Mouse (Mus musculus) hindbrain, embryonic 16.5 days (tissue): Measurements from ENCODE around the gene Mfsd14b. TPM values are rescaled to one million over a fixed set of nuclear protein-coding genes. Genes with fewer than 3 reads are reported as not detected.

Source experiments
- ATAC-seq: fragments of 200-750 bp; cut with Nextera tagmentation; 2 replicates; pipeline ENCODE4 v1.8.0; 2017; ENCODE audit warnings: moderate TSS enrichment, moderate library complexity
- H3K27ac ChIP-seq: fragments of 300-500 bp; sonication (generic); 2 replicates; pipeline ENCODE4 v1.5.1; 2014; ENCODE audit warnings: low read depth, mild to moderate bottlenecking, control low read depth, low read length, moderate library complexity
- H3K27me3 ChIP-seq: fragments of 300-500 bp; sonication (generic); replicated peaks from 2 replicates; pipeline ENCODE4 v1.6.1; 2014; ENCODE audit warnings: low read length; ENCODE audit not compliant: control insufficient read depth, insufficient read depth
- H3K36me3 ChIP-seq: fragments of 300-500 bp; sonication (generic); 2 replicates; pipeline ENCODE4 v1.6.1; 2014; ENCODE audit warnings: mild to moderate bottlenecking, low read length, moderate library complexity, mixed read lengths; ENCODE audit not compliant: control insufficient read depth, insufficient read depth
- H3K4me1 ChIP-seq: fragments of 300-500 bp; sonication (generic); 2 replicates; pipeline ENCODE4 v1.6.1; 2014; ENCODE audit warnings: low read depth, low read length; ENCODE audit not compliant: control insufficient read depth, insufficient read depth
- H3K4me2 ChIP-seq: fragments of 300-500 bp; sonication (generic); 2 replicates; pipeline ENCODE4 v1.6.1; 2014; ENCODE audit warnings: mild to moderate bottlenecking, low read length, control low read depth, moderate library complexity
- H3K4me3 ChIP-seq: fragments of 300-500 bp; sonication (generic); 2 replicates; pipeline ENCODE4 v1.5.1; 2014; ENCODE audit warnings: mild to moderate bottlenecking, low read length, control low read depth, moderate library complexity
- H3K9ac ChIP-seq: fragments of 300-500 bp; sonication (generic); 2 replicates; pipeline ENCODE4 v1.6.1; 2014; ENCODE audit warnings: low read depth, mild to moderate bottlenecking, control low read depth, low read length, moderate library complexity
- H3K9me3 ChIP-seq: fragments of 300-500 bp; sonication (generic); 2 replicates; pipeline ENCODE4 v1.6.1; 2014; ENCODE audit warnings: mild to moderate bottlenecking, low read length, moderate library complexity; ENCODE audit not compliant: control insufficient read depth
- WGBS: fragments of 180-500 bp; shearing (Covaris S2); extraction: QIAGEN DNeasy Blood & Tissue Kit; methylation state at CpG from one replicate; pipeline ENCODE4 v1.1.7; 2014; 5-methylcytosine and 5-hydroxymethylcytosine counted together
- polyA plus RNA-seq: library from polyadenylated mRNA; unstranded; fragments of >200 nt; fragmentation: Nextera tagmentation; extraction: Ambion mirVana; gene quantifications from 2 replicates; pipeline ENCODE4 v1.2.1, GENCODE M21; 2015

Gene Mfsd14b
- polyA plus RNA-seq, 1 experiment from 2014 or later = 28.9 TPM

DNA sequence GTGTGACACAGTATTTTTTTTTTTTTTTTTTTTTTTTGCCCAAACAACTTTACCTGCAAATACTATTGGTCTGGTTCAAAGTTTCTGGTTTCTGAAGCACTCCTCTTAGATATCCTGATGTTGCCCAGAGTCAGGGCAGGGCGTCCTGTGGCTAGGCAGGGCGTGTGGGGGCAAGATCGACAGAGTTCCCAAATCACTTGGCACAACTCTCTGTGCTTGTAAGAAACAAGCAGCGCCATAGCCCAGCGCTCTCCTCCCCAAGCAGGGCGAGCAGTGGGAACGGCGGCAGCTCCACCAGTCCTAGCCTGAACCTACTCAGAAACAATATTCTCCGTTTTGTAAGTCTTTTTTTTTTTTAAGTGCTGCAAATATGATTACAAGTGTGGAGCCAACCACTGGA is 12.1 kb downstream of the Mfsd14b start:
- no peak overlapping the region for H3K27ac ChIP-seq
- H3K9ac ChIP-seq = no peak overlapping the region
- H3K36me3 ChIP-seq = peaks cover 4% of the 10 kb centered on the region; the same call in 1 of the 2 replicates
- no peaks in the 10 kb centered on the region for H3K27me3 ChIP-seq
- peaks cover 5% of the 10 kb centered on the region; the same call in 1 of the 2 replicates for H3K9me3 ChIP-seq
- 96% methylated on average over 9 of the region's 9 CpGs for WGBS
- no peak overlapping the region for H3K4me3 ChIP-seq
- ATAC-seq = no peak
- no peak overlapping the region for H3K4me2 ChIP-seq
- H3K4me1 ChIP-seq = no peaks in the 10 kb centered on the region

- H3K4me1 ChIP-seq = no peaks in the 10 kb centered on the region
- H3K9ac ChIP-seq = no peak overlapping the region
- no peak overlapping the region for H3K27ac ChIP-seq
- no peak for ATAC-seq
- no peaks in the 10 kb centered on the region for H3K27me3 ChIP-seq
- no peak overlapping the region for H3K4me3 ChIP-seq
- peaks cover 9% of the 10 kb centered on the region for H3K36me3 ChIP-seq
- peaks cover 5% of the 10 kb centered on the region; the same call in 1 of the 2 replicates for H3K9me3 ChIP-seq
- no peak overlapping the region for H3K4me2 ChIP-seq
These were observed 15.8 kb downstream of the Mfsd14b start for GRCm38 (mm10) chr13:65097018-65097417.

GRCm38 (mm10) chr13:65095923-65096322 is 16.9 kb downstream of the Mfsd14b start:
- Histone ChIP-seq H3K4me2 (no peak overlapping the region), H3K27ac (no peak overlapping the region), H3K9me3 (peaks cover 5% of the 10 kb centered on the region; the same call in 1 of the 2 replicates), H3K27me3 (no peaks in the 10 kb centered on the region), H3K36me3 (peaks cover 9% of the 10 kb centered on the region), H3K4me3 (no peak overlapping the region), H3K4me1 (no peaks in the 10 kb centered on the region), H3K9ac (no peak overlapping the region)
- 97% methylated on average over 4 of the region's 4 CpGs for WGBS
- ATAC-seq = no peak

DNA sequence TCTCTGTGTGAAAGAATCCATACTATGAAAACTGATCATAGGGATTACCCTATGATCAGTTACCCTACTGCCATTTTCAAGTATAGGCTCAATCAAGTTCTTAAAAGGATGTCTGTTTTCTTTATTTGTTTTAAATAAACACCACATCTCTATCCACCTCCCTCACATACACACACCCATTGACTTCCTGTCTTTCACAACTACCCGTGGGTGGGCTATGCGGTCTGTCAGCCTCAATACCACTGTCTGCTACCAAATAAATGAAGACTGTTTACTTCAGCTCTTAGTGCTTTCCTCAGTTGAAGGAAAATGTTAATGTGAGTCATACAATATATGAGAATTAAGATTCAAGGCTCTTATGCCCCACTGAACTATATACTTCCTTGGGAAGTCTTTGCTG is 42.8 kb downstream of the Mfsd14b start:
- Histone ChIP-seq H3K27ac (no peak overlapping the region), H3K4me1 (no peaks in the 10 kb centered on the region), H3K4me2 (no peak overlapping the region), H3K27me3 (no peaks in the 10 kb centered on the region), H3K36me3 (peaks cover 16% of the 10 kb centered on the region), H3K4me3 (no peak overlapping the region), H3K9ac (no peak overlapping the region), H3K9me3 (no peaks in the 10 kb centered on the region)
- 95% methylated on average over 2 of the region's 2 CpGs for WGBS
- ATAC-seq = no peak

DNA sequence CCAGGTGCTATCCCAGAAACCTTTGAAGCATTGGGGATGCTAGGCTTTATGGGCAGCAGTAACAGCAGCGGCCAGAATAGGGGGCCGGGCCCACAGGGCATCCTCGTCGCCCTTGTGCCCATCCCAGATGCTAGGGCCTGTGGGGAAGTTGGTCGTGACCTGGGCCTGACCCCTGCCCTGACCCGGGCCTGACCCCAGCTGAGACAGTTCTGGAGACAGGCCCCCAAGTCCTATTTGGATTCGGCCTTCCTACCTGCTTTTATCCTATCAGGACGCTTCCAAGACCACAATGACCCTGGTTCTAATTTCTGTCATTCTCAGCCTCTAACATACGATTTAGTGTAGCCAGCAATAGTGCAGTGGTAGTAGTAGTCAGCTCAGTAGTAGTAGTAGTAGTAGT is 60.1 kb downstream of the Mfsd14b start, which contains the start of gene Prss47:
Prss47 (minus strand) TSS at position 101 of the 400 bp plus-strand sequence.
- Histone ChIP-seq H3K9me3 (0 out of 2 replicates have a peak, but pooled peaks cover 4% of the 10 kb centered on the region), H3K27me3 (no peaks in the 10 kb centered on the region)
- ATAC-seq = no peak

GRCm38 (mm10) chr13:65035057-65035456 is 77.7 kb downstream of the Mfsd14b start:
- H3K9me3 ChIP-seq = no peaks in the 10 kb centered on the region
- no peak for ATAC-seq
- H3K4me3 ChIP-seq = no peak overlapping the region
- H3K27me3 ChIP-seq = no peaks in the 10 kb centered on the region
- no peaks in the 10 kb centered on the region for H3K36me3 ChIP-seq
- no peak overlapping the region for H3K27ac ChIP-seq
- H3K4me1 ChIP-seq = no peaks in the 10 kb centered on the region
- no peak overlapping the region for H3K4me2 ChIP-seq
- no peak overlapping the region for H3K9ac ChIP-seq
- WGBS = 67% methylated on average over 4 of the region's 4 CpGs

More for the DNA sequence above, 60.1 kb downstream of the Mfsd14b start, which contains the start of gene Prss47:
- Histone ChIP-seq H3K4me1 (no peaks in the 10 kb centered on the region), H3K36me3 (no peaks in the 10 kb centered on the region), H3K4me2 (no peak within 1 kb of the TSS), H3K4me3 (no peak within 1 kb of the TSS), H3K27ac (no peak within 1 kb of the TSS), H3K9ac (no peak within 1 kb of the TSS)
- 91% methylated on average over 9 of the region's 9 CpGs for WGBS

GRCm38 (mm10) chr13:65032758-65033157 is 80.0 kb downstream of the Mfsd14b start, which contains the start of gene Spata31d1c:
TSS of gene Spata31d1c (plus strand) at chr13:65033058.
- Histone ChIP-seq H3K4me2 (no peak within 1 kb of the TSS), H3K4me3 (no peak within 1 kb of the TSS), H3K9ac (no peak within 1 kb of the TSS), H3K4me1 (no peaks in the 10 kb centered on the region), H3K36me3 (no peaks in the 10 kb centered on the region), H3K9me3 (no peaks in the 10 kb centered on the region), H3K27ac (no peak within 1 kb of the TSS), H3K27me3 (no peaks in the 10 kb centered on the region)
- ATAC-seq = no peak

Other genes with a start within 250 kb of the Mfsd14b start
- gene Cntnap3, start 209.0 kb downstream of the Mfsd14b start, polyA plus RNA-seq = 0.98 and 1.2 TPM in 2 replicates
- gene Spata31, start 195.6 kb downstream of the Mfsd14b start, polyA plus RNA-seq = not detected in 2 replicates
- gene Spata31d1c, start 79.9 kb downstream of the Mfsd14b start, polyA plus RNA-seq = not detected in 2 replicates
- gene Prss47, start 60.2 kb downstream of the Mfsd14b start, polyA plus RNA-seq = not detected in 2 replicates
- gene Olfr465-ps1, start 25.1 kb upstream of the Mfsd14b start, polyA plus RNA-seq = not detected in 2 replicates
- gene Olfr466, start 37.3 kb upstream of the Mfsd14b start, polyA plus RNA-seq = not detected in 2 replicates
- gene Nlrp4f, start 93.0 kb upstream of the Mfsd14b start, polyA plus RNA-seq = not detected in 2 replicates
- gene Gm10775, start 146.6 kb upstream of the Mfsd14b start, polyA plus RNA-seq = 0.43 and 0.74 TPM in 2 replicates
- 13.2 and 14.0 TPM in 2 replicates for gene Zfp369, start 165.8 kb upstream of the Mfsd14b start, polyA plus RNA-seq